Mouse (Mus musculus) spleen, postnatal 4 days (tissue): ENCODE data around the gene Fam193a.
A peak's percentile ranks its signal among the peaks of the same experiment; 100 is the strongest.

Source experiments
- DNase-seq, 2 experiments: peaks; one replicate each; pipeline ENCODE4 v3.0.0; 2022; ENCODE audit warnings: low spot score in 2 of 2

The Fam193a gene

DNA sequence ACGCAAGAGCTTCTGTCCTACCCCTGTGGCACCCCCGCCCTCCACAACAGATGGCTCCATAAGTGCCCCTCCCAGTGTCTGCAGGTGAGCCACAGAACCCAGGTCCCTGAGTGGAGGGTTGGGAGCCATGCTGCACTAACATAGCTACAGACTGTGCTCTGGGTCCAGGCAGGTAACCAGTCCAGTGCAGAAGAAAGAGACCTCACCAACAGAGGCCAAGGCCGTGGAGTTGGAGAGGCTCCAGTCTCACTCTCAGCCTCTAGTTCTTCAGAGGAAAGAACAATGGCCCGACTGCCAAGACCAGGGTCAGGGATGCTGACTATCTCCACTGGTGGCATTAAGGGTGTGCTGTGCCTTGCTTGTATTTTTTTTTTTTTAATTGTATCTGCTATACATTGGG lies 91.6 kb downstream of the Fam193a start:
- no peak for DNase-seq

DNA sequence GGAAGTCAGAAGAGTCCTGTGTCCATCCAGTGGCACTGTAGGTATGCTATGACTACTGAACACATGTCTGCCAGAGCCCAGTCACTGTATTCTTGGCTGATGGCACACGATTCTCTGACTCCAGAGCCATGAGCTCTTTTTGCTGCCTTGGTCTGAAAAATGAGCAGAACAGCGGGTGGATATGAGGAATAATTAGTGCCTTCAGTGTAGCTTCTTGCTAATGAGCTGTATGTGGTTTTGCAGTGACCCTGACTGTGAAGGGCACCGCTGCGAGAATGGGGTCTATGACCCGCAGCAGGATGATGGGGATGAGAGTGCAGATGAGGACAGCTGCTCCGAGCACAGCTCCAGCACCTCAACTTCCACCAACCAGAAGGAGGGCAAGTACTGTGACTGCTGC lies 92.1 kb downstream of the Fam193a start:
- no peak for DNase-seq

DNA sequence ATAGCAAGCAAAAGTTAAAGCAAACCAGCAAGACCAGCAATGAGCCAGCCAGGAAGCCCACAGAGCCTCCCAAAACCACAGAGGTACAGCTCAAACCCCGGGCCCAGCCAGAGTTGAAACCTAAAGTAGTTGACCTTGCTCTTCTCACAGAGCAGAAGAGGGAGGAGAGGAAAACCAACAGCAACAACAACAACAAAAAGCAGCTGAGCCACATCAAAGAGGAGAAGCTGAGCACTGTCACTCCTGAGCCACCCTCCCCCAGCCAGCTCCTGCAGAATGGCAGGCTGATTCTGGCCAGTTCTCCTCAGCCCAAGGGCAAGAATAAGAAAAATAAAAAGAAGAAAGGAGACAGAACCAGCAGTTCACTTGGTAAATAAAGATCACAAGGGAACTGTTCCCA lies 96.3 kb downstream of the Fam193a start:
- no peak for DNase-seq

DNA sequence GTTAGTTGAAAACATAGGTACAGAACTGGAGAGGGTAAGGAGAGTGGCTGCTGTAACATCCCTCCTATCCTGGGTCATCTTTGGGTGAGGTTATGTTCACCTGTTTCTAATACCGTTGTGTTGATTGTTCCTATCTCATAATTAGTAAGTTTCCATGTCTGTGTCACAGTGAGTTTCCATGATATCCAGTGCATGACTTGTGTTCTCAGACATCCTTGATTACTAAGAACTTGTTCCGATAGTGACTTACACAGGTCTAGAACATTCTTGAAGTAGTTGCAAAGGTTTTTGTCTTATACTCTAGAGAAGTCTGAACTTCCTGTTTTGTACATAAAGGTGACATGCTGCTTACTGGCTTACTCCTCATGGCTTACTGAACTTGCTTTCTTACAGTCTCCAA lies 96.9 kb downstream of the Fam193a start:
- no peak for DNase-seq

DNA sequence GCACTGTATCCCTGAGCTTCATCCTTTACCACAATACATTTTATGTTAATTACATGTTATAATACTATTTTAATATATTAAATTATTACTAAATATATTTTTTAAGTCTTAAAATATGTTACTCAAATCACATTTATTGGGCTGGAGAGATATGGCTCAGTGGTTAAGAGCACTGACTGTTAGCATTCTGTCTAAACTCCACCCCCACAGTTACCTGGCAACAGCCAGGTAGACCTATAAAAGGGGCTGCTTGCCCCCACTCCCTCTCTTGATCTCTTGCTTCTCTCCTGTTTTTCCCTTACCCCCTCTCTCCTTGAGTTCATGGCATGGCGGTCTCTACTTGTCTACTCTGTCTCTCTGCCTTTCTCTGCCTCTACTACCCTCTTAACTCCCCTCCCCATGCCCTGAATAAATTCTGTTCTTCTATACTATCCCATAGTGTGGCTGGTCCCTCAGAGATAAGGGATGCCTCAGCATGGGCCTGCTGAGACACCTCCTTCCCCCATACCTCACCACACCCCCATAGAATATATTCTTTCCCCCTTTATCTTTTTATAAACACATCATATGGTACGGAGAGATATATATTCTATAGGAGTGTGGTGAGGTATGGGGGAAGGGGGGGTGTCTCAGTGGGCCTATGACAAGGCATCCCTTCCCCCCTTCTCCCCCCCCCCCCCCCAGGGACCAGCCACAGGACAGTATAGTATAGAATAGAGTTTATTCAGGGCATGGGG lies 98.5 kb downstream of the Fam193a start:
- DNase-seq: peak in 1 of 2 experiments; percentile 19

DNA sequence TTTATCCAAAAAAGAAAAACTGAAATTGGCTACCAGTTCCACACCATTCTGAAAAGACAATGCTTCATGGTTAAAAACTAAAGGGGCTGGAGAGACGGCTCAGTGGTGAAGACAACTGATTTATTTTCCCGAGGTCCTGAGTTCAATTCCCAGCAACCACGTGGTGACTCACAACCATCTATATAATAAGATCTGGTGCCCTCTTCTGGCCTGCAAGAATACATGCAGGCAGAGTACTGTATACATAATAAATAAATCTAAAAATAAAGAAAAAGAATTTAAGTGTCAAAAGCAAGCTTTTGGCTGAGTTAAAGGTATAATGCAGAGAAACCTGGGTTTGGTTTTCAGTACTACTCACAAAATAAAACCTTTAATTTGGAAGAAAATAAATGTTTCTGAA lies 111.2 kb downstream of the Fam193a start:
- no peak for DNase-seq

DNA sequence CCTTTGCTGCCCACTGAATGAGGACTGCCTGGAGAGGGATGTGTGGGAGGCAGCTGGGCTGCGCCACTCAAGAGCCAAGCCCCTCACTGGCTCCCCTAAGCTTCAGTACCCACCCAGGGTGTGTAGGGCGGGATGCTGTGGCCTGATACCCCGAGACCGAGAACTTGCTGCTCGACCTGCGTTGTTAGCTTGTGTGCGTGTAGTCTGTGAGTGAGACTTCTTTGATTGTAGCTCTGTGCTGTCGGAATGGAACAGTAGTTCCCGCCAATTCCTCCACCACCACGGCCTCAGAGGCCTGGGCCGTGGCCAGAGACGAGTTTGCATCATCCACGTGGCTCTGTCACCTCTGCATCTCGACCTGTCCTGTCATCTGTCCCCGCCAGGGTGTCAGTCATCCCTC lies 116.0 kb downstream of the Fam193a start:
- no peak for DNase-seq

DNA sequence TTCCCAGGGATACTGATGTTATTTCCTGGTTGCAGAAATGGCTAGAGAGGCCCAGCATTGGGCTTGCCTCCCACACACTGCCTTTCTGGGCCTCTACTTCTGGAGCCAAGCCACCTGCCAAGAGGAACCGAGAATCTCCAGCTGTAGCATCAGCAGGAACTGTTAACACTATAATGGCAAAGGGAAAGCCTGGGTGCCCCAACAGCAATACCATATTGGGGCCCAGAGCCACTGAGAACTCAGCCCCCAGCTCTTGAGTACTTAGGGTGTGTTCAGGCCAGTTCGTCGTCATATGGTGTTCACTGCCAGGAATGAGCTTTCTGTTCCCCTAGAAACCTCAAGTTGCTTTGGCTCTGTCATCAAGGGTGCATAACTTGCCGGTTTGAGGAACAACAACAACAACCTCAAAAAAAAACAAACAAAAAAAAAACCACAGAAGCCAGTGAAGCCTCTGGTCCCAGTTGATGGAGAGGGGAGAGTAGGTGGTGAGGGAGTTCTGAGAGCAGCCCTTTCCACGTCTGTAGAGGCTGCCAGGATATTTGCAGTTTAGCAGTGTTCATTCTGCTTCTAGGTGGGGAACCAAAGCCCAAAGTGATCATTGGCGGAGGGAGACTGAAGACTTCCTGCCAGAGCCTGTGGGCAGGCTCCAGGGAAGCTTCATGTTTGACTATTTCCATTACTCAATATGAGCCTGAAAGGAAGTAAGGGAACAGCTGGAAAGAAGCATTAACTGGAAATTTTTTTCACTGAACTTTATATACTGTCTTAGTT lies 117.8 kb downstream of the Fam193a start:
- no peak for DNase-seq

DNA sequence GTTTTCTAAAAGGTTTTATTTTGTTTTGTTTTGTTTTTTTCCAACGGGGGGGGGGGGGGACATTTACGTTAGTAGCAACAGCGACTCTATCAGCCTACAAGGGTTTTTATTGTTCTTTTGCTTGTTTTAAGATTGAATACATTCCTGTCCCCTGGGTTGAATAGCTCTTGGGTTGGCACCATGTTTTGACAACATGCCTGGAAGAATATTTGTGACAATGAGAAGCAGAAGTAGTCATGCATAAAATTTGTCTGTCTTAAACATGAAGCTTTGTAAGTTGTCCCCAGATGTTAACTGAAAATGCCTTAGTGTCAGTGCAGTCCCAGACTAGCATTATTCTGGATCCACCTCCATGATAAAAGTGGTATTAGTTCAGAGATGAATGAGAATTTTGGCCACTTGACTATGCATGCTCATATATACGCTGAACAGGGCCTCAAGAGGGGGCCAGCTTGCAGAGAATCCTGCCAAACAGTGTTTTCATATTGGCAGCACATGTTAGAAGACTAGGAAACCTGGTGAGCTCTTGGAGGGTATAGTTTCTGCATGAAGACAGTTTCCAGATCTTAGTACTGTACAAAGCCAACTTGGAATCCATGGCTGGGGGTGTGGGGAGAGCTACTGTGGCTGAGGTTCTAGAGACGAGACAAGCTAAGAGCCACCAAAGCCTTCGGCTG lies 119.1 kb downstream of the Fam193a start:
- DNase-seq: no peak

DNA sequence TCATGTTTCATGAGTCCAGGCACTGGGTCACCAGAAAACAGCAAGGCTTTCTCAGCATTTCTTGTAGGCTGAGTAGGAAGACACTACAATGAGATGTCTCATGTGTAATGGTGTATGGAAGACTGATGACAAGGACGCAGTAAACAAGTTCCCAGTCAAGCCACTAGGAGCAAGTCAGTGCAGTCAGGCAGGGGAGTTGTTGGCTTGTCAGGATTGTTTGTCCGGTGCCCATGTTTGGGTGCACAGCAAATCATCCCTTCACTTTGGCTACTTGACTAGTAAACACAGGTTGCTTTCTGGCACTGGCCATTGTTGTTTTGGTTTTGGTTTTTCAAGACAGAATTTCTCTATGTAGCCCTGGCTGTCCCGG lies 119.7 kb downstream of the Fam193a start:
- no peak for DNase-seq

DNA sequence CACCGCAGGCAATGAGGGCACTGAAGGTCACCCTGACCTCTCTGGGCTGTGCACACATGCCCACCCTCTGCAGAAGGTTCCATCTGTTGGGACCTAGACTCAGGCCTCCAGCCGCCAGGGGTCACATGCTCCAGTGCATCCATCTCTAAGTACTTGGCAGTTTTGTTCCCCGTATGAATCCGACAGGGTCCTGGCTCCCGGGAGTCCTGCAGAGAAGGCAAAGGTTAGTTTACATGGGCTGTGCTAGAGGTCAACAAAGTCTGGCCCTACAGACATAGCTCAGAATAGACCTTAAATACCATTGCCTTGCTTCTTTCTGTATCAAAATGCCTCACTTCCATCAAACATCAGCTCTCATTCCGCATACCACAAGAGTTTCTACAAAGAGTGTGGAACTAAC lies 127.0 kb downstream of the Fam193a start:
- DNase-seq: no peak

DNA sequence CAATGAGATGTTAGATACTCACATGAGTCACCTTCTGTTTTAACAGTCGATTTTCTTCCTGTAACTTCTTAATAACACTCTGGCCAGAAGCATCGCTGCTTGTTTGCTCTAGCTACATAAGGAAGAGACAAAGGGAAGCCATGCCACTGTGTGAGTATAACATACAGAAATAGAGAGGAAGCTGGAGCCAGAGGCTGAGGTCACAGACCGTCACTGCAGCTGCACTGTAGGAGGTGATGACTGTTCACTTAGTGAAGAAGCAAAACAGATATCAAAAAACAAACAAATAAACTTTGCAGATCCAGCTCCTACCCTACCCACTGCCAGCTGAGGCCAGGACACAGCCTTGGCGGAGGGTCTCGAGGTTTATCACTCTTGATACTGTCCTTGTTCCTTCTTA lies 131.2 kb downstream of the Fam193a start:
- no peak for DNase-seq

DNA sequence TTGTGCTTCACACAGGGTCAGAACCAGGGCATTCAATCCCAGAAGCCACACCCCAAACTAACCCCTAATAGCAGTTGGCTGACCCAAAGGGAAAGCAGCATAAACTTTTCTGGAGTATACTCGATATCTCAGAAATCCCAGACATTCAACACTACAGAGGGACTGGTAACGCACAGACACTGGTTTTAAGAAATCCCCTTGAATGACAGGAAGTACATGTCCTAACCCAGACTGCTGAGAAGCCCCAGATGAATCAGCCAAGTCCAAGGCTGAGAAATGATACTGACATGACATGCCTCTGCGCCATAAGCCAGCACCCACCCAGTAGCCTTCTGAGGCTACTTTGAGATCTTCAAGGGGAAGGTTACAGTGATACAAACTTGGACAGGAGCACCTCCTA lies 131.9 kb downstream of the Fam193a start:
- no peak for DNase-seq

DNA sequence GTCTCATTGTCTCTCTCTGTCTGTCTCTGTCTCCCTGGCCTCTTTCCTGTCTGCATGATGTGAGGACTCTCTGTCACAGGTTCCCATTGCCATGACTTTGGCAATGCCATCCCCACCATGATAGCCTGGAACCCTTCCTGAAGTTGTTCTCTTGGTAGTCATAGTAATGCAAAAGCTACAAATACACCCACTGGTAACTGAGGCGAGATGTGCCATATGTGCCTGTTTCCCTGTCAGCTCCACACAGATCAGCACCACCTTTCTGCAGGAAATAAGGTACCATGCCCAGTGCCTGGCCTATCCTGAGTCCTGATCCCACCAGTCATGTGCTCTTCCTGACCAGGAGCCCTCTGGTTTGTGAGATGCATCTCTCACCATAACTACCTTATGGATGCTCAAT lies 132.7 kb downstream of the Fam193a start:
- no peak for DNase-seq

DNA sequence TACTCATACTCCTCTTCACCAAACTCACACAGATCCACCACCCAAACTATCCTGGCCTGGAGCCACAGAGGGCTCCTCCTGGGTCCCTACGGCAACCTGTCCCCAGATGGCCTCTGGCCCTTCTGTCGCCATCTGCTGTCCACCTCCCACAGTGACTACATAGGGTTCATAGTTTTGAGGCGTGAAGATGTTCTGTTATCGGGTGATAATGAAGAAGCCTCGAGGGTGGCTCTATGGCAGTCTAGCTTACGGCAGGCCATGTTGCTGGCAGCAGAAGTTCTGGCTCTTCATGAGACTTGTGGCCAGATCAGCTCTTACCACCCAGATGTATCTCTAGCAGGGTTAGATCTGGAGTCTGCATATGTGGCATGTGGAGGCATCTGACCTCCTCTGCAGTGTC lies 133.1 kb downstream of the Fam193a start:
- DNase-seq: no peak

DNA sequence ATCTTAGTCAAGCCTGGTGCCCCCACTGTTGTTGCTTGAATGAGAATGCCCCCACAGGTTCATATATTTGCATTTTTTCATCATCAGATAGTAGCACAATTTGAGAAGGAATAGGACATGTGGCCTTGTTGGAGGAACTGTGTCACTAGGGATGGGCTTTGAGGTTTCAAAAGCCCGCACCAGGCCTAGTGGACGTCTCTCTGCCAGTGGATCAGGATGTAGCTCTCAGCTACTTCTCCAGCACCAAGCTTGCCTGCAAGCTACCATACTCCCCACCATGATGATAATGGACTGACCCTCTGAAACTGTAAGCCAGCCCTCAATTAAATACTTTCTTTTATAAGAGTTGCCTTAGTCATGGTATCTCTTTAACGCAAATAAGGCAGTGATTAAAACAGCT lies 142.8 kb downstream of the Fam193a start:
- DNase-seq: peak in 1 of 2 experiments; percentile 59

DNA sequence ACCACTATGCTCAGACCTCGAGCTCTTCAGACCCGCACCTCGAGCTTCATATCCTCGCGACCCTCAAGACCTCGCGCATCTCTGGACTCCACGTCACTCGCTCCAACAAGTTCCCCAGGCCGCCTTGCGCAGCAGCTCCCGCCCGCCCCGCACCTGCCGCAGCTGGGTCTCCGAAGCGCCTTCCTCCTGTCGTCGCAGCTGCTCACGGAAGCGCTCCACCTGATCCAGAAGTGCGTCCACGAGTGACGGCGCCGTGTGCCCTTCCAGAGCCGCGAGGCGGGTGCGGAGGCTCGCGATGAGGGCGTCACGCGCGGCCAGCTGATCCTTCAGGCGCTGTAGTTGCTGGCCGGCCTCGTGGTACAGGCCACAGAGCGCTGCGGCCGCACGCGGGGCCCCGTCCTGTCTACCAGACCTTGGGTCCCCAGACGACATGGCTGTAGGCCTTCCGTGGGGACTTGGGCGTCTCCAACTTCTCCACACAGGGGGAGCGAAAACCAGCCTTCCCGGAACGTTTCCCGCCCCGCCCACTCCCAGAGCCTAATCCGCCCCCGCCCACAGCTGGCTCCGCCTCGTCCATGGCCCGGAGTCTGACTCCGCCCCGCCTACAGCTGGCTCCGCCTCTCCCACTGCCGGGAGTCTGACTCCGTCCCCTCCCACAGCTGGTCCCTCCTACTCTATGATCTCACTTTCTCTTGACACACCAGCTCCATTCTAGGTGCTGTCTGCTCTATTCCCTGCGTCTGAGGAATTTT lies 143.9 kb downstream of the Fam193a start, which contains the start of gene Tnip2:
Gene Tnip2, minus strand, starts transcription at position 526 of the 752 bp plus-strand sequence.
- peak; percentile 97 for DNase-seq

DNA sequence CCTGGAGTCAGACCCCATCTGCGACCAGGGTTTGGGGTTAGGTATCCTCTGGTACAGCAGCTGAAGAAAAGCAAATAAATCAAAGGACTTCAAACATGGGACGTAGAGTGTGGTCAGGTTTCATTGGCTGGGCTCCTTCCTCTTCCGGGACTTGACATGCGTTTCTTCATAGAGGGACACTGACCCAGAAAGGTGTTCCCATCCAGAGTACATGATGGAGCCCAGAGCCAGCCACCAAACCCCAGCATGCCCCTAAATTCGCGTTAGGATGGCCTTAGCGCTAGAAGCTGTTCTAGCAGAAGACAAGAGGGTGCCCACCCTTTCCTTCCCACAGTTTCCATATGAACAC lies 144.5 kb downstream of the Fam193a start:
- no peak for DNase-seq

DNA sequence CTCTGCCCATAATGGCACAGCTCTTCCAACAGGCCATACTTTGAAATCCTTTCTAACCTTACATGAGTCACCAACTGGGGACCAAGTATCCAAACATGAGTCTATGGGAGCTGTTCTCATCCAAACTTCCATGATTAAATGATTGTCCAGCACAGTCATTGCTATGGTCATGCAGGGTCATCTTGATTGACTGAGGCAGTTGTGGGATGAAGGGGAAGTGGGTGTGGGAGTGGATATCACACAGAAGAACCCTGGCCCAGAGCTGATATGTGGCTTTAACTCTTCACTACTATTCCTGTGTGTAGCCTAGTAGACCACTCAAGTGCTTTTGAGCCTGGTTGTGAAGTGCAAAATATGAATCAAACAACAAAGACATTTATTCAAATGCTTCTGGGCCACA lies 145.4 kb downstream of the Fam193a start:
- peak in 1 of 2 experiments; percentile 52 for DNase-seq

DNA sequence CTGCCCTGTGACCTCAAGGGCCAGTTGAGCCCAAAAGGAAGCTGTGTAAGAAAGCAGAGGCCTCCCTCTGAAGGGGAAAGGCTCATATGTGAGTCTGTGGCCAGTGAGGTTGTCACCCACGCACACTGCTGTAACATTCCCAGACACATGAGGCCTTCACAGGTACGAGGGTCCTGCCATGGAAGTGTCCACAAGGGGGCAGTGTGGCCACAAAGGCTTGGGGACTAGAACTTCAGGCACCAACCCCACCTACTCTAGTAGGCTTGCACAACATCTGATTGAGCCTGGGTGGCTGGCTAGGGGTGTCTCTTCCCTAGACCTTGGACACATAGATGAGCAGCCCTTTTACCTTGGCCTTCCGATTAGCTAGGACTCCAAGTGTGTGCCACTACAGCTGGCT lies 148.2 kb downstream of the Fam193a start:
- peak; percentile 86 to 96 for DNase-seq

DNA sequence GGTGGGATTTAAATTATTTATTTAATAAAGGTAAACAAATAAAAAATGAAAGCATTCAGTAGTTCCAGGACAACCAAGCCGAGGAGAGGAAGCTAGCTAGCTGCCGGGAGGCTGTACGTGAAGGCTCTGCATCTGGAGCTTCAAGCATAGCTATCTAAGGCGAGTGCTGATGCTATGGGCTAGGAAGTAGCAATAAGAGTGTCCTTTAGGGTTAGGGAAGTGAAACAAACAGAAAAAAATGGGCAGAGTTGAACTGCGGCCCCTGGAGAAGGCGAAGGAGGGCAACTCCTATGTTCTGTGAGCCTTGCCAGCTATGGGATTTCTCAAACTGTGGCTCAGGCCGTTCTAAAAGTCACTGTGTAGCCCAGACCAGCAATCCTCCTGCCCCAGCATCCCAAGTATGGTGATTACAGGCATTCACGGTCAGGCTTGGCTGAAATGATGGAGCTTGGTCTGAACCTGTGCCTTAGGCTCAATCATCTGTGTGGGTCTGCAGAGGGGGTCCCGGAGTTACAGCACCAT lies 149.7 kb downstream of the Fam193a start:
- DNase-seq: peak in 1 of 2 experiments; percentile 21
